Mouse (Mus musculus) limb, embryonic 14.5 days (tissue): Measurements from ENCODE around the gene Best1. TPM values are rescaled to one million over a fixed set of nuclear protein-coding genes. Genes with fewer than 3 reads are reported as not detected.
A peak's percentile ranks its signal among the peaks of the same experiment; 100 is the strongest.

ENCODE experiments used
- ATAC-seq: fragments of 200-750 bp; cut with Nextera tagmentation; 2 replicates; pipeline ENCODE4 v1.8.0; 2017; ENCODE audit warnings: low read depth, moderate number of reproducible peaks, moderate TSS enrichment; ENCODE audit not compliant: low FRiP score
- DNase-seq: peaks from one replicate; pipeline ENCODE4 v3.0.0-alpha.2; 2015; ENCODE audit warnings: low spot score
- H3K27ac ChIP-seq: fragments of 300-500 bp; sonication (generic); replicated peaks from 2 replicates; pipeline ENCODE4 v1.5.1; 2014; ENCODE audit warnings: low read depth, mild to moderate bottlenecking, low read length, moderate library complexity, mixed read lengths
- H3K27me3 ChIP-seq: fragments of 300-500 bp; sonication (generic); 2 replicates; pipeline ENCODE4 v1.6.1; 2014; ENCODE audit warnings: low read length, mixed read lengths; ENCODE audit not compliant: control insufficient read depth, insufficient read depth
- H3K36me3 ChIP-seq: fragments of 300-500 bp; sonication (generic); 2 replicates; pipeline ENCODE4 v1.6.1; 2014; ENCODE audit warnings: mild to moderate bottlenecking, low read length, moderate library complexity, mixed read lengths; ENCODE audit not compliant: control insufficient read depth, insufficient read depth
- H3K4me1 ChIP-seq: fragments of 300-500 bp; sonication (generic); 2 replicates; pipeline ENCODE4 v1.6.1; 2014; ENCODE audit warnings: antibody characterized with exemption, low read length, mixed read lengths; ENCODE audit not compliant: control insufficient read depth, insufficient read depth
- H3K4me2 ChIP-seq: fragments of 300-500 bp; sonication (generic); replicated peaks from 2 replicates; pipeline ENCODE4 v1.6.1; 2014; ENCODE audit warnings: low read depth, mild to moderate bottlenecking, low read length, moderate library complexity; ENCODE audit not compliant: severe bottlenecking
- H3K4me3 ChIP-seq: fragments of 300-500 bp; sonication (generic); replicated peaks from 2 replicates; pipeline ENCODE4 v1.5.1; 2014; ENCODE audit warnings: low read length
- H3K9ac ChIP-seq: fragments of 300-500 bp; sonication (generic); 2 replicates; pipeline ENCODE4 v1.6.1; 2014; ENCODE audit warnings: mild to moderate bottlenecking, low read depth, low read length, moderate library complexity; ENCODE audit not compliant: severe bottlenecking
- H3K9me3 ChIP-seq: fragments of 300-500 bp; sonication (generic); 2 replicates; pipeline ENCODE4 v1.6.1; 2016; ENCODE audit warnings: low read length; ENCODE audit not compliant: control insufficient read depth
- POLR2A ChIP-seq: fragments of 200-500 bp; IDR thresholded peaks from 2 replicates; pipeline ENCODE4 v1.8.0; 2012; ENCODE audit warnings: inconsistent platforms, mild to moderate bottlenecking, moderate library complexity, borderline replicate concordance; ENCODE audit not compliant: insufficient read depth, insufficient read length; ENCODE audit errors: extremely low read depth
- WGBS: fragments of 180-500 bp; shearing (Covaris S2); extraction: QIAGEN DNeasy Blood & Tissue Kit; methylation state at CpG from one replicate; pipeline ENCODE4 v1.1.7; 2014; 5-methylcytosine and 5-hydroxymethylcytosine counted together
- polyA plus RNA-seq, 2 experiments: library from polyadenylated mRNA; depleted of rRNA in 1 of 2; stranded (reverse) in 1 of 2; unstranded in 1 of 2; fragments of >200 nt; fragmentation: Nextera tagmentation in 1 of 2; extraction: Ambion mirVana in 1 of 2; gene quantifications; 2 replicates each; pipeline versions ENCODE4 v1.2.1 to v1.2.3; 2012 to 2014

Best1 gene
- polyA plus RNA-seq, 2 experiments = 1.5 to 1.7 TPM

- ATAC-seq = no peak
- 80% methylated on average over 5 of the region's 5 CpGs for WGBS
- H3K9ac ChIP-seq = peak overlapping the region; percentile 12; the same call in 1 of the 2 replicates
Measured at GRCm38 (mm10) chr19:10022414-10023303, 21.2 kb upstream of the Best1 start.

GRCm38 (mm10) chr19:10021981-10022380 is 20.5 kb upstream of the Best1 start:
- H3K36me3 ChIP-seq = peaks cover 3% of the 10 kb centered on the region
- H3K9me3 ChIP-seq = no peaks in the 10 kb centered on the region
- H3K4me1 ChIP-seq = peaks cover 33% of the 10 kb centered on the region
- H3K9ac ChIP-seq = no peak overlapping the region
- H3K27ac ChIP-seq = no peak overlapping the region
- ATAC-seq (no peak), DNase-seq (no peak)
- H3K4me2 ChIP-seq = no peak overlapping the region
- H3K27me3 ChIP-seq = no peaks in the 10 kb centered on the region
- no peak overlapping the region for H3K4me3 ChIP-seq
- WGBS = 89% methylated on average over 2 of the region's 2 CpGs
- no peak for TF ChIP-seq POLR2A

More at GRCm38 (mm10) chr19:10022414-10023303, 21.2 kb upstream of the Best1 start:
- H3K9me3 ChIP-seq = no peaks in the 10 kb centered on the region
- no peaks in the 10 kb centered on the region for H3K27me3 ChIP-seq
- peaks cover 31% of the 10 kb centered on the region for H3K4me1 ChIP-seq
- H3K4me3 ChIP-seq = no peak overlapping the region
- DNase-seq = peak; percentile 39
- H3K27ac ChIP-seq = peak overlapping the region; percentile 48
- TF ChIP-seq POLR2A = no peak
- peaks cover 10% of the 10 kb centered on the region for H3K36me3 ChIP-seq
- no peak overlapping the region for H3K4me2 ChIP-seq

- DNase-seq (no peak), ATAC-seq (no peak)
- peak overlapping the region; percentile 95 for H3K4me2 ChIP-seq
- H3K9ac ChIP-seq = peak overlapping the region; percentile 65
- no peak for TF ChIP-seq POLR2A
- WGBS = 60% methylated on average over 4 of the region's 4 CpGs
- H3K36me3 ChIP-seq = no peaks in the 10 kb centered on the region
- no peaks in the 10 kb centered on the region for H3K9me3 ChIP-seq
- no peaks in the 10 kb centered on the region for H3K27me3 ChIP-seq
- H3K4me1 ChIP-seq = peaks cover 30% of the 10 kb centered on the region
- H3K27ac ChIP-seq = no peak overlapping the region
- H3K4me3 ChIP-seq = peak overlapping the region; percentile 63
Measured at GRCm38 (mm10) chr19:10019214-10019760, 17.9 kb upstream of the Best1 start.

- ATAC-seq (no peak; the same call in 1 of the 2 replicates), DNase-seq (no peak)
- peak overlapping the region; percentile 63 for H3K4me3 ChIP-seq
Measured at GRCm38 (mm10) chr19:10018527-10018818, 17.0 kb upstream of the Best1 start.

GRCm38 (mm10) chr19:10017637-10018526 is 16.4 kb upstream of the Best1 start:
- TF ChIP-seq POLR2A = 0 out of 2 replicates have a peak, but pooled peaks have one; percentile 16
- peak; percentile 77 for DNase-seq
- Histone ChIP-seq H3K4me2 (peak overlapping the region; percentile 95), H3K9me3 (no peaks in the 10 kb centered on the region), H3K4me3 (peak overlapping the region; percentile 63), H3K27ac (peak overlapping the region; percentile 59), H3K9ac (peak overlapping the region; percentile 65), H3K36me3 (no peaks in the 10 kb centered on the region), H3K4me1 (peaks cover 42% of the 10 kb centered on the region), H3K27me3 (no peaks in the 10 kb centered on the region)
- ATAC-seq = peak; percentile 92
- 6% methylated on average over 40 of the region's 44 CpGs for WGBS

More at GRCm38 (mm10) chr19:10018527-10018818, 17.0 kb upstream of the Best1 start:
- Histone ChIP-seq H3K9ac (peak overlapping the region; percentile 65), H3K4me1 (peaks cover 38% of the 10 kb centered on the region), H3K4me2 (peak overlapping the region; percentile 95), H3K27ac (peak overlapping the region; percentile 41), H3K36me3 (no peaks in the 10 kb centered on the region), H3K27me3 (no peaks in the 10 kb centered on the region), H3K9me3 (no peaks in the 10 kb centered on the region)
- TF ChIP-seq POLR2A = no peak
- 3% methylated on average over 3 of the region's 3 CpGs for WGBS
